Mouse (Mus musculus) embryo, embryonic 10.5 days (tissue): ENCODE measurements around the gene Mgarp.
"Not testable (repeated sequence)": the region's sequence is repeated elsewhere in the genome, so short reads cannot be mapped to it uniquely, and the experiment has no call there.

Experiments used
- DNase-seq: peaks from one replicate; pipeline ENCODE4 v3.0.0-alpha.2; 2015; ENCODE audit warnings: low spot score

Gene Mgarp

DNA sequence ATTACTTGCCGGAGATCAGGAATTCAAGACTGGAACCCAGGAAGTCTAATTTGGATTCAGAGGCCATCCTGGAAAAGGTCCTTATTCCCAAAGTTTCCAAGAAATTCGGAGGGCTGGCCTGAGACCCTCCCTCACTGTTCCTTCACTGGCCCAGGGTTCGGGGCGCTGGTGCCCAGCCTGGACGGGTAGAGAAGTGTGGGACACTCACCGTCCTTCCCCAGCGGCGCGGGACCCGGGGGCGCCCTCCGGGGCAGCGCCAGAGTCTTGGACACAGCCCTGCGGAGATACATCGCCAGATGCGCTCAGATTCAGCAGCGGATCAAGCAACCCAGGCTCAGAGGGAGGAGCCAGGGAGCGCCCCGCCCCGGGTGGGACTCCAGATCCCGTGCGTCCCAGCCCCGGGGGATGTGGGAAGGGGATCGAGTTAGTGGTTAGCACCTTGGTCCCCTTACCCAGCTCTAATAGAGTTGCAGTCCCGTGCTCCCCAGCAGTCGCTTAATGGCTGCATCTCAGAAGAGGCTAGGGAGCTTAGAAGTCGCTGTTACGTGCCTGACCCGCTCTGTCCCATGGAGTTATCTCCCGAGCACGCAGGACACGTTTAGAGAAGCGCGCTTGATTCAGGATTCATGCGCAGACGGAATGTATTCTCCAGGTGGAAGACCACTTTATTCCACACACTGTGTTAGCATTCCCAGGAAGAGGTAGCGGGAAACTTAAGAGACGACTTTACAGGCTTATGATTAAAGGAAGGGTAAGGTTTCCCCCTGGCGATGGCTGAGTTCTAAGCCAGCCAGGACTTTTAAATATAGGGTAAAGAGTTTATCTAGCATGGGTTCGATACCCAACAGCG lies at the start of gene Mgarp:
TSS of gene Mgarp (minus strand) at position 520 of the 850 bp plus-strand sequence.
- peak; percentile 91 for DNase-seq

DNA sequence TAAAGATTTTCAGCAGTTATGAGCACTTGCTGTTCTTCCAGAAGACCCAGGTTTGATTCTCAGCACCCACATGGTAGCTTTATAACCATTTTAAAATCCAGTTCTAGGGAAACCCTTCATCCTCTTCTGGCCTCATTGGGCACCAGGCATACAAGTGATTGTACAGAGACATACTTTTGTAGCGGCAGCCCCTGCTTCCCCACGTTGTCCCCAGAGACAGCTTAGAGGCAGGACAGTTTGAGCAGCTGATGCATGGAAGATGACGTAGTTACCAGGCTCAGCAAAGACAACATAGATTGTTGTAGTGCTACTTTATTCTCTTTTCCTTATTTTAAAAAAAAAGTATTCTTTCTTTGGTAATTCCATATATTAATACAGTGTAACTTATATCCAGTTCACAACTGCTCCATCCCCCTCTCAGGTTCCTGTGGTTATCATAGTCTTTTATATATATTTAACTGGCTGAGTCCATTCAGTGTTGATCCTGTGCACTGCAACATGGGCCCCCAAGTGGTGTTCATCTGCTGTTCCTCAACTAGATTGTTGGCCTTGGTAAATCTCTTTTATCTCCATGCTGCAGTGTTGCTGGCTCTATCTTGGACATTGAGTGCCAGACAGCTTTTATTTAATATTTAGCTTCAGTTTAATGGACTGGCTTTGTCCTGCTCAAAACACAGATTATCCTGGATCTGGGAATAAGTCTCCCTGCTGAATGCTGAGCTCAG lies 38.5 kb upstream of the Mgarp start:
- no peak for DNase-seq

DNA sequence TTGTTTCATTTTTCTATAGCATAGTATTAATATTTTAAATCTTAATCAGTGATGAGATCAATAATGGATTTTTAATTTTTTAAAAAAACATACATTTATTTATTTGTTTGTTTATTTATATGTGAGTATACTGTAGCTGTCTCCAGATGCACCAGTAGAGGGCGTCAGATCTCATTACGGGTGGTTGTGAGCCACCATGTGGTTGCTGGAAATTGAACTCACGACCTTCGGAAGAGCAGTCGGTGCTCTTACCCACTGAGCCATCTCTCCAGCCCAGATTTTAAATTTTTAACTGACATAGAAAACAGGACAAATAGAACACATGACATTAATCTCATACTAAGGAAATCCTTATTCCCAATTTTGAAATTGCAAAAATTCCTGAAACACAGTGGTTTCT lies 37.8 kb upstream of the Mgarp start:
- DNase-seq: not testable (repeated sequence)

DNA sequence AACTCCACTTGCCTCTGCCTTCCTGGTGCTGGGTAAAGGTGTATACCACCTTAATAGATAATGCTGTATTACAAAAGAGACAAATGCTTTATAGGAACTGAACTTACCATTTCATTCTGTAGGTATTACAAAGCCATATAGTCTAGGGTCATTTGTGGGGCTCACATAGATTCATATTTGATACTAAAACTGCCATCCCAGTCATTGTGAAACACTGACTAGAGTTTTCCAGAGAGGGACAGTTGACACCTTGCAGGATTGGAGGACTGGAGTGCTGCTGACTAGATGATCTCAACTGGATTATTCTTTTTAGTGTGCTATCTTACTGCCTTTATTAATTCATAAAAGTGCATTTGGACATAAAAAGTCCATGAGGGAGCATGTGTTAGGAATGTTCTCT lies 28.9 kb upstream of the Mgarp start:
- DNase-seq: no peak

DNA sequence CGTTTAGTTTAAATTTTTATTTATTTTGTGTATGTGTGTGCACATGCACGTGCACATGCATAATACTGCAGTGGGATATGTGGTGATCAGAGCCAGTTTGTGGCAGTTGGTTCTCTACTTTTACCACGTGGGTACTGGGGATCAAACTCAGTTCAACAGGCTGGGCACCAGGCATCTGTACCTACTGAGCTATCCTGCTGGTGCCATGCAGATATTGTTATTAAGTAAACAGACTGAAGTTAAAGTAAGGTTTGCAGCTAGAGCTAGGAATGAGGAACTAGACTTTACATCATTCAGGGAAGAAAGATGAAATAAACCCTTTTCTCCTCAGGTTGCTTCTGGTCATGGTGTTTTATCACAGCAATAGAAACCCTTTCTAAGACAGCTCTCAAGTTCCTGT lies 25.4 kb upstream of the Mgarp start:
- DNase-seq: no peak

DNA sequence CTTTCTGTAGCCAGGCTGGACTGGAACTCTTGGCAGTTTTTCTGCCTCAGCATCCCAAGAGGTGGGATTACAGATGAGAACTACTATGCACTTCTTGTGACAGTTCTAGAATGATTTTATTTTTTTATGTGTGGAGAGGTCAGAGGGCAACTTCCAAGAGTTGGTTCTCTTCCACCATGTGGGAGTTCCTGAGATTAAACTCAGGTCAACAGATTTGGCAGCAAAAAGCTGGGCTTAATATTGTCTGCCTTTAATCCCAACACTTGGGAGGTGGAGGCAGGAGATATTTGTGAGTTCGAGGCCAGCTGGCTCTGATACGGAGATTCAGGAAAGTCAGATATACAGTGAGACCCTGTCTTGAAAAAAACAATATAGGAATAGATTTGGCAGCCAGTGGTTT lies 21.4 kb upstream of the Mgarp start:
- no peak for DNase-seq

DNA sequence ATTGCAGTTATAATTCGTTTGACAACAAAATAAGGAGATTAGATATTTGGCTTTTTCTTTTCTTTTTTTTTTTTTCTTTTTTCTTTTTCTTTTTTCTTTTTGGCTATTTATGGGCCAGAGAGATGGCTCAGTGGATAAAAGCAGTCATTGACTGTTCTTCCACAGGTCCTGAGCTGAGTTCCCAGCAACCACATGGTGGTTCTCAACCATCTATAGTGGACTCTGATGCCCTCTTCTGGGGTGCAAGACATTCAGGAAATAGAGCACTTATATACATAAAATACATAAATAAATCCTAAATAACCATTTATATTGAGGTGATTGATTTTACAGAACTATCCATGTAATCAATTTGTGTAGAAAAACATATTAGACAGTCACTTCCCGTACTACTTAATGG lies 20.9 kb upstream of the Mgarp start:
- DNase-seq: no peak

DNA sequence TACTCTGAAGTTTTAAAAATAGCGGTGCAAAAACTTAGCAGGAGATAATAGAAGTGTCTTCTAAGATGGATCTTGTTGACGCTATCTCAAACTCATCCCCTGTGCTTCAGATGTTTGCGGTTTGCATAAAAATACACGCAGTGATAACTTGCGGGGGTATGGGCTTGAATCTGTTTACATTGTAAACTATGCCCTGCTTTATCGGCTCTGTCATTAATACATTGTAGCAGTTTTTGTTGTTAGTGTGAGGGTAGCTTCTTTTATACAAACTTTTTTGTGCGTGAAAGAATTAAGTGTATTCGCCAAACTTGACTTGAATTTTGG lies 20.6 kb upstream of the Mgarp start:
- no peak for DNase-seq

DNA sequence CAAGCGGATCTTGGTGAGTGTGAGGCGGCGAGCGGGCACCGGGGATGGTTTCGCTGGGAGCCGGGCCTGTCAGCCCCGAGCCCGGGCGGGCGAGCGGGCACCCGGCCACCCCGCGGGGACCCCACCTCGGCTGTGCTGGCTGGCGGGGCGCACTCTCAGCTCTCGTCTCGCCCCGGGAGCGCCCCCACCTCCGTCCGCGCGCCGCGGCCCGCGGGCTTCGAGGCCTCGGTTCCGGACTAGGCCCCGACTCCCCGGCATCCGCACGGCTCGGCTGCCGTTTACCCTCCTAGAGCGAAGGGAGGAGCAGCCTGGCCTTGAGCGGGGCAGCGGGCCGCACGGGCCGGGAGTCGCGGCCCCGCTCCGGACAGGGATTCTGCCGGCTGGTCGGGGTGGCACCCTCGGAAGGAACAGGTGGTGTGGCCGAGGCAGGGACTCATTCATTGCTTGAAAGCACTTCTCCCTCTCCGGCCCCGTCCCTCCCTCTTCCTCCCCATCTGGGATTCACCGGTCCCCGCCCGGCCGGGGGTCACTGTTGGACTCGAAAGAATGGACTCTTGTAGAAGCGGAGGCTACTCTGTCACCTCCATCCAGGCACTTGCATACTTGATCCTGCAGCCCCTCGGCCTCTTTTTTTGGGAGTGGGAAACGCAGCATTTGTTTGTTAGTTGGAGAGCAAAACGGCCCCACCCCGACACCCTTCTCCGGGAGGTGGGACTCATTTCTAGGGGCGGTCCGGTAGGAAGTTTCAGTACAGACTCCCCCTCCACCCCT lies 20.0 kb upstream of the Mgarp start:
- peak; percentile 53 for DNase-seq

DNA sequence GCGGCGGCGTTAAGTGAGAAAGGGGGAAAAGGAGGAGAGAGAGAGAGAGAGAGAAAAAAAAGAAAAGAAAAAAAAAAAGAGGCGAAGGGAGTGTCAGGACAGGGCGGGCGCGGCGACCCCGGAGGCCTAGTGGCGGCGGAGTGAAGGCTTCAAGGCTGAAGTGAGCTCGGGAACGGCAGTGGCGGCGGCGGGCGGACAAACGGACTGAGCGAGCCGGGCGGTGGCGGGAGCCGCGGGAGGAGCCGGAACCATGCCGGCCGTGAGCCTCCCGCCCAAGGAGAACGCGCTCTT lies 19.5 kb upstream of the Mgarp start:
- DNase-seq: no peak

DNA sequence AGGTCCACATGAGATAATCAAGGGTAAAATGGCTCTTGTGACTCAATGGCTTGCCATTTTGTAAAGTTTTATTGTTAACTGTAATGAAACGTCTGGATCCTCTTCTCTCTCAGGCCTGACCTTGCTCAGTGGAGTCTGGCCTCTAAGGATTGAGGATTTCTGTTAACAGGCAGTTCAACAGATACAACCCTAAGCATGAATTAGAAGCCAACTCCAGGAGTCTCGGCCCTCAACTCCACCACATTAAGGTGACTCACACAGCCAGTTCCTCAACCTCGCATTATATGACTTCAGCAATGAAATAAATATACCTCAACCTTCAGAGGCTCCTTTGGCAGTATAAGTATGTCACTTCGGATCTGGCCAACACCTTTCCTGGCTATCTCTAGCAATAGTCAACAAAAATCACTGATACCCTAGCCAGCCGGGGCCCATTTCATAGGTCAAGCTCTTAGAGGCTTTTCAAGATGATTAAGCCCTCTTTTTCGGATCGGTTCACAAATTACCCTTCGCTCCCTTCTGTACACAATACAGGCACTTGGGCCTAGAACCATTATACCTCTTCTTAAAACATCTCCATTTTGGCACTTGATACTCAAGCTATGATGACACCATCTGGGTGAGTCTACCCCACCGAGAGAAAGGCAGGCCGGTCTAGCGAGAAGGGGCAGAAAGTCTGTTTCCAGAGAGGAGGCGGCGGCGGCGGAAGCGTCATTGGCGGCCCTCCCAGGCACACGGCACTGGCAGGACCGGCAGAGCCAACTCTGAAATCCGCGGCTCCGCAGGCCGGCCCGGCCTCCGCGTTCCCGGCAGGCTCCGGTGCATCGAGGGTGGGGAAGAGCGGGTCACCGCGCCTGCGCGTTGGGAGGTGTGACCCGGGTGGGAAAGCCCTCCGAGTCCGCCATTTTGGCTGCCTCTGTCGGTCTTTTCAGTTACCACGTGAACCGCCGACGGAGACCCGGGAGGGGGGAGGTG lies 18.8 kb upstream of the Mgarp start, which contains the start of gene Naa15:
TSS of gene Naa15 (plus strand) at position 51 of the 975 bp plus-strand sequence.
- peak; percentile 96 for DNase-seq

DNA sequence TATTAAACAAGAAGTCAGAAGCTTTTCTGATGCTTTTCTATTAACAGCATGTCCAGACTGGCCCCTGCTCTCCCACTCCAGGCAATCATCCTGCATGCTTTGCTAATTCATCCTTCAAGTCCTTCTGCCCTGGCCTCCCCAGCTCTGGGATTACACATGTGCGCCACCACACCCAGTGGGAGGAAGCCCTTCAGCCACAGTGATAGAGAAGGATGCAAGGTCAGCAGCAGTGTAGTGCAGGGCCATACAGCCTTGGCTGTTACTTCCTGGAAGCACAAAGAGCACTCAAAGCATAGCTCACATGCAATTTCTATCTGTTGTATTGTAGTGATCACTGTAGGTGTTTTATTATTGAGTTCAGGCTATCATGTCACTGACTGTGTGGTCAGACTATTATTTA lies 16.7 kb upstream of the Mgarp start:
- DNase-seq: no peak

DNA sequence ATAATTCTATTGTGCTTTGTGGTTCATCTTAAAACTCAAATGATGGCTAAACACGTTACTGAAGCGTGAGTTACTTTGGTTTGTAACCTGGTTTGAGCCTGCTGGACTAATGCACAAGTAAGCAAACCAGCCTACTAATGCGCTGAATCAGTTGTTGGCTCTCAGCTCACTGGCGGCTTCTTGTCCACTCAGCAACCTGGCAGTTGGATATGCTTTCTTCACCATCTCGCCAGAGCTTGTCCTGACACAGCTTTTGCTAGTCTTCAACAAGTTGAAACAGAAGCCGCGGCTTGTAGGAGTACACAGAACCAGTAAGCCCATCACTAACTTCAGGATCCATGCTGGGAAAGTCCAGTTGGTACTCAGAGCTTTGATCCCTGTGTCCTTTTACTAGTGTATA lies 15.9 kb upstream of the Mgarp start:
- no peak for DNase-seq

DNA sequence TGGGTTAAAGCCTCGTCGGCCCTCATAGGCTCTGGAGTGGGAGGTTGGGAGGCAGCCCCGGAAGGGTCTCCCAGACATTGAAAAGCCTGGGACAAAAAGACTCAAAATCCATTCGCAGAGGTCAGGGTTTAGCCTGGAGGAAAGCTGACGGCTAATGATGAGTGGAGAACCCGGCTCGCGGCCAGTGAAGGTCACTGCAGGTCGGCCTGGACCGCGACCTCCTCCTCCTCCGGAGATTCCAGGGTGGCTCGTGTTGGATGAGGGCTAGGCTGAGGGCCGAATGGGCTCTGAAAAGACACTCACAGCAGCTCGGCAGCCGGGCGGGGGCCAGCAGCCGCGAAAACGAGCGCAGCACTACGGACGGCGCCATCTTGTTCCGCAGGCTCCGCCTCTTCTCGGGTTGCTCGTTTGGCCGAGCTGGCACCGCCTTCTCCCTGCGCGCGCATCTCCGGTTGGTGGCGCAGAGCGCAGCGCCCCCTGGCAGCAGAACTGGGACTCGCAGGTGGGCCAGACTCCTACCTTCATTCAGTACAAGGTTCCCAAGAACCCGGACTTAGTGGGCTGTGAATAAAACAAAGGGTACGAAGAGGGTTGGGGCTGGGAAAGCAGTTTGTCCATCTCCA lies 12.1 kb upstream of the Mgarp start, which contains the start of gene Ndufc1:
TSS of gene Ndufc1 (minus strand) at position 428 of the 623 bp plus-strand sequence.
- peak; percentile 96 for DNase-seq

DNA sequence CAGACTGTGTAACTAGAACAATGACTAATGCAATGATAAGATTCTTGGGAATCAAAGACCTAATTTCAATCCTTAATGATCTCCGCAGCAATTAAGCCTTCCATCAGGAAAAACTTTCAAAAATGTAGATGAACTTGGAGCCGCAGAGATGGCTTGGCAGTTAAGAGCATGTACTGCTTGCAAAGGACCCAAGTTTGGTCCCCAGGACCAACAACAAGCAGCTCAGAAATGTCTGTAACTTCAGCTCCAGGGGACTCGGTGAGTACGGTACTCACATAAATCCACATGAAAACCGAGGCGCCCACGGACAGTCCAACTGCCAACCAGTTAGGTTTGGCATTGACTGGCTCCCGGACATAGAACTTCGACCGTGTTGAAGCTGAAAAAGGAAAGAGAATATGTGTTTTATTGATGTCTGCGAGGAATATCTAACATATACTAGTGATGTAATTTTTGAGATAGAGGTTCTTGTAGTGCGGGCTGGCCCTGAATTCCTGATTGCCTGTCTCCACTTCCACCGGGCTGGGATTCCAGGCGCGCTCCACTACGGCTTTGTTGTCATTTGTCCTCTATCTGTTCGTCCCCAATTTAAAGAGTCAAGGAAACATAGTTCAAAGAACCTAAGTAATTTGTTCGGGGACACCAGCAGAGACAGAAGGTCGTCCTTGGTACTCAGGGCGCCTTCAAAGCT lies 11.5 kb upstream of the Mgarp start:
- DNase-seq: no peak

DNA sequence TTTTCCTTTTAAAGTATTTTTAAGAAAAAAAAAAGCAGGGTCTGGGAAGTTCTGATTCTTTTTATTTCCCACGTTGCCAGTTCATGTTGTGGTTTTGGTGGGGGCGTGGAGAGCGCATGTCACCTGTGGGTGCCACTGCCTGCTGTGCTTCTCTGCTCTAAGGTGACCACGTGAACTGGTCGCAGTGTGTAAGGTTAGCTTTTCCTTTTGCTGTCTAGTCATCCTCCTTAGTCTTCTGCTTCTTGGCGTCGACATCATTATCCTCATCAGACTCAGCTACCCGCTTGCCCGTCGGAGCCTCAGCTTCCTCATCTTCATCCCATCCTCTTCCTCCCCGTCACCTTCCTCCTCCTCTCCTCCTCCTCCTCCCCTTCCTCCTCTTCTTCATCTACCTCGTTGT lies 6.1 kb upstream of the Mgarp start:
- no peak for DNase-seq

DNA sequence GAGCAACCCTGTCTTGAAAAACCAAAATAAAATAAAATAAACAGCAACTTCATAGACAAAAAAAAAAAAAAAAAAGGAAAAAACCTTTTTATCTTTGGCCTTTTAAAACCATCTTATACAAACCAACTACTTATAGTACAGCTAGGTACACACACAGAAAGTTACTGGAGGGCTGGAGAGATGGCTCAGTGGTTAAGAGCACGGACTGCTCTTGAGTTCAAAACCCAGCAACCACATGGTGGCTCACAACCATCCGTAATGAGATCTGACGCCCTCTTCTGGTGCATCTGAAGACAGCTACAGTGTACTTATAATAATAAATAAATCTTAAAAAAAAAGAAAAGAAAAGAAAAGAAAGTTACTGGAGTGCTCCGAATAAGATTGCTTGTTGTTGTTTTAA lies 5.5 kb upstream of the Mgarp start:
- not testable (repeated sequence) for DNase-seq

DNA sequence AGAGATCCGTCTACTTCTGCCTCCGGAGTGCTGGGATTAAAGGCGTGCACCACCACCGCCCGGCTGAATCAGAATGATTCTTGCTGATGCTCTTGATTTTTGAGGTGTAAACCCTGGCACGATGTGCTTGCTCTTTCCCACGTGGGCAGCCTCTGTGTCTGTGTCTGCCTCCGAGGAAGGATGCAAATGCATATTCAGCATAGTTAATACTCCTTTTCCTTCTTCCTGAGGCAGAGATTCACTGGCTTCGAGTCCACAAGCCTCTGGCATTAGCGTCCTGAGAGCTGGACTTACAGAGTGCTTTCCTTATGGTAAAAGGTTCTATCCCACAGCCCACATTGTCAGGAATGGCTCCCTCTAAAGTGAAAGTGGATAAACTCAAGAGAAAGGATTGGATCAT lies 4.1 kb upstream of the Mgarp start:
- DNase-seq: no peak

DNA sequence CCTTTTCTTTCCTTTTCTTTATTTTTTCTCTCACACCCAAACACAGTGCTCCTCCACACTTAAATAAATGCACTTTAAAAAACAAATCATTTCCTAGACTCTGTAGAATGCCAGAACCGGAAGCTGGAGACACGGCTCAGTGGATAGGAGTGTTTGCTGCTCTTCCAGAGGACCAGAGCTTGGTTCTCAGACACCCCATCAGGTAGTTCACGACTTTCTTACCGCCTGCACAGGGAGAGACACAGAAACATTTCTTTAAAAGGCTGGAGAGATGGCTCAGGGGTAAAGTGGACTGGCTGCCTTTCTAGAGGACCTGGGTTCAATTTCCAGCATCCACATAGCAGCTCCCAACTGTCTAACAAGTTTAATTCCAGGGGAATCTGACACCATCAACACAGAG lies 3.0 kb upstream of the Mgarp start:
- no peak for DNase-seq

DNA sequence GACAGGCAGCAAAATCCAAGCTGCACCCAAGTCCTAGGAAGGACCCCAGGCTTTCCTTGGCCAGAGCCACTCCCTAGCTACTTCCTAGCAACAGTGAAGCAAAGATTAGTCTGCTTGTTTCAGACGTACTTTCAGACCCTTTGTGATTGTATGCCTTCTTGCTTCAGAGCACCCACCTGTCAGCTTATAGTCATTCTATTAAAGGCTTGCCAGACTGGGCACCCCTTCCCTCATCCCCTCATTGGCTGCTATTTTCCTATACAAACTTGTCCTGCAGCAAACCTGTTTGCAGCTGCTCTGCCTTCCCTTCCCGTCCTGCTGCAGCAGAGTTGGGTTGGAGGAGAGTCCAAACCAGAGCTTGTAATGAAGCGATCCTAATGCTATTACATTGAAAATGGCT lies 2.1 kb upstream of the Mgarp start:
- no peak for DNase-seq
